Mouse (Mus musculus): ENCODE data around the gene Orm2.
A peak's percentile ranks its signal among the peaks of the same experiment; 100 is the strongest.

Gene Orm2

GRCm38 (mm10) chr4:63405051-63405450 is 42.8 kb downstream of the Orm2 start:
- DNase-seq (ENCODE audit: low read depth) = peak; percentile 66

- DNase-seq (ENCODE audit: low read depth) = peak; percentile 12
Measured at GRCm38 (mm10) chr4:63405683-63406082, 43.4 kb downstream of the Orm2 start.

- DNase-seq (ENCODE audit: low read depth) = no peak
Measured at GRCm38 (mm10) chr4:63408247-63408646, 46.0 kb downstream of the Orm2 start.

- DNase-seq (ENCODE audit: low read depth) = peak; percentile 77
Measured at GRCm38 (mm10) chr4:63408649-63409048, 46.4 kb downstream of the Orm2 start.

GRCm38 (mm10) chr4:63409317-63409907 is 47.2 kb downstream of the Orm2 start:
- DNase-seq (ENCODE audit: low read depth) = no peak

GRCm38 (mm10) chr4:63409908-63410582 is 47.8 kb downstream of the Orm2 start:
- DNase-seq (ENCODE audit: low read depth) = peak; percentile 89

GRCm38 (mm10) chr4:63410583-63410934 is 48.3 kb downstream of the Orm2 start:
- DNase-seq (ENCODE audit: low read depth) = peak; percentile 95

GRCm38 (mm10) chr4:63411222-63411621 is 49.0 kb downstream of the Orm2 start:
- no peak for DNase-seq (ENCODE audit: low read depth)

GRCm38 (mm10) chr4:63414951-63415350 is 52.7 kb downstream of the Orm2 start:
- DNase-seq (ENCODE audit: low read depth) = no peak

All from naive thymus-derived CD4-positive, alpha-beta T cell, adult 2 months (primary cell).